Mouse (Mus musculus) heart, embryonic 11.5 days (tissue): ENCODE measurements around the gene Gm45623. TPM values are rescaled to one million over a fixed set of nuclear protein-coding genes. Genes with fewer than 3 reads are reported as not detected.
A peak's percentile ranks its signal among the peaks of the same experiment; 100 is the strongest.

Source experiments
- ATAC-seq: fragments of 200-750 bp; cut with Nextera tagmentation; replicated peaks from 2 replicates; pipeline ENCODE4 v1.8.0; 2017; ENCODE audit warnings: moderate library complexity; ENCODE audit not compliant: insufficient number of reproducible peaks, low FRiP score, low TSS enrichment
- H3K27ac ChIP-seq: fragments of 300-500 bp; sonication (generic); 2 replicates; pipeline ENCODE4 v1.5.1; 2014; ENCODE audit warnings: mild to moderate bottlenecking, low read depth, low read length
- H3K27me3 ChIP-seq: fragments of 300-500 bp; sonication (generic); 2 replicates; pipeline ENCODE4 v1.6.1; 2014; ENCODE audit warnings: mild to moderate bottlenecking, low read length, mixed read lengths; ENCODE audit not compliant: control insufficient read depth, insufficient read depth
- H3K36me3 ChIP-seq: fragments of 300-500 bp; sonication (generic); 2 replicates; pipeline ENCODE4 v1.6.1; 2014; ENCODE audit warnings: mild to moderate bottlenecking, low read length, moderate library complexity, mixed read lengths; ENCODE audit not compliant: control insufficient read depth, insufficient read depth
- H3K4me1 ChIP-seq: fragments of 300-500 bp; sonication (generic); 2 replicates; pipeline ENCODE4 v1.6.1; 2014; ENCODE audit warnings: low read length; ENCODE audit not compliant: control insufficient read depth, insufficient read depth
- H3K4me2 ChIP-seq: fragments of 300-500 bp; sonication (generic); 2 replicates; pipeline ENCODE4 v1.6.1; 2014; ENCODE audit warnings: mild to moderate bottlenecking, moderate library complexity
- H3K4me3 ChIP-seq: fragments of 300-500 bp; sonication (generic); 2 replicates; pipeline ENCODE4 v1.5.1; 2014; ENCODE audit warnings: low read depth, low read length
- H3K9ac ChIP-seq: fragments of 300-500 bp; sonication (generic); 2 replicates; pipeline ENCODE4 v1.6.1; 2014; ENCODE audit warnings: mild to moderate bottlenecking, low read depth, low read length, moderate library complexity
- H3K9me3 ChIP-seq: fragments of 300-500 bp; sonication (generic); replicated peaks from 2 replicates; pipeline ENCODE4 v1.6.1; 2016; ENCODE audit warnings: low read length; ENCODE audit not compliant: control insufficient read depth
- WGBS: fragments of 180-500 bp; shearing (Covaris S2); extraction: QIAGEN DNeasy Blood & Tissue Kit; methylation state at CpG from one replicate; pipeline ENCODE4 v1.1.7; 2014; ENCODE audit not compliant: insufficient replicate concordance; 5-methylcytosine and 5-hydroxymethylcytosine counted together
- polyA plus RNA-seq: library from polyadenylated mRNA; unstranded; fragments of >200 nt; fragmentation: Nextera tagmentation; extraction: Ambion mirVana; gene quantifications from 2 replicates; pipeline ENCODE4 v1.2.1, GENCODE M21; 2014

Gm45623 gene
- polyA plus RNA-seq: 0.84 and 0.89 TPM in 2 replicates

- H3K27me3 ChIP-seq: peaks cover 49% of the 10 kb centered on the region
These were observed at the start of gene Gm45623 for GRCm38 (mm10) chr13:56753192-56753951. Gene Gm45623, minus strand, starts transcription at chr13:56753827.

GRCm38 (mm10) chr13:56797459-56797858 lies 43.8 kb upstream of the Gm45623 start:
- Histone ChIP-seq H3K9ac (no peak overlapping the region), H3K27ac (no peak overlapping the region), H3K4me1 (peaks cover 7% of the 10 kb centered on the region), H3K4me2 (no peak overlapping the region), H3K36me3 (no peaks in the 10 kb centered on the region), H3K9me3 (no peaks in the 10 kb centered on the region), H3K27me3 (no peaks in the 10 kb centered on the region), H3K4me3 (no peak overlapping the region)
- no peak for ATAC-seq
- 79% methylated on average over 7 of the region's 7 CpGs for WGBS

More at GRCm38 (mm10) chr13:56753192-56753951, at the start of gene Gm45623:
- Histone ChIP-seq H3K36me3 (no peaks in the 10 kb centered on the region), H3K4me1 (peaks cover 16% of the 10 kb centered on the region), H3K27ac (no peak within 1 kb of the TSS), H3K4me2 (peak within 1 kb of the TSS; percentile 99), H3K9me3 (no peaks in the 10 kb centered on the region), H3K9ac (peak within 1 kb of the TSS; percentile 69), H3K4me3 (peak within 1 kb of the TSS; percentile 56)
- 1% methylated on average over 70 of the region's 71 CpGs for WGBS
- no peak for ATAC-seq

- Histone ChIP-seq H3K9ac (no peak overlapping the region), H3K27ac (no peak overlapping the region), H3K4me2 (no peak overlapping the region), H3K4me1 (peaks cover 7% of the 10 kb centered on the region), H3K9me3 (no peaks in the 10 kb centered on the region), H3K4me3 (no peak overlapping the region), H3K36me3 (no peaks in the 10 kb centered on the region), H3K27me3 (no peaks in the 10 kb centered on the region)
- 78% methylated on average over 7 of the region's 7 CpGs for WGBS
- no peak for ATAC-seq
These were observed 41.9 kb upstream of the Gm45623 start for GRCm38 (mm10) chr13:56795501-56795900.

- Histone ChIP-seq H3K9ac (no peak overlapping the region), H3K9me3 (no peaks in the 10 kb centered on the region), H3K27ac (no peak overlapping the region), H3K27me3 (no peaks in the 10 kb centered on the region), H3K4me3 (no peak overlapping the region), H3K36me3 (no peaks in the 10 kb centered on the region), H3K4me2 (no peak overlapping the region), H3K4me1 (peaks cover 7% of the 10 kb centered on the region)
- ATAC-seq: no peak
- 61% methylated on average over 7 of the region's 7 CpGs for WGBS
These were observed 40.8 kb upstream of the Gm45623 start for GRCm38 (mm10) chr13:56794441-56794840.

- Histone ChIP-seq H3K27ac (no peak overlapping the region), H3K9ac (no peak overlapping the region), H3K4me2 (no peak overlapping the region), H3K36me3 (no peaks in the 10 kb centered on the region), H3K4me3 (no peak overlapping the region), H3K9me3 (no peaks in the 10 kb centered on the region), H3K27me3 (no peaks in the 10 kb centered on the region), H3K4me1 (peaks cover 7% of the 10 kb centered on the region)
- 86% methylated on average over 3 of the region's 3 CpGs for WGBS
- no peak for ATAC-seq
These were observed 39.2 kb upstream of the Gm45623 start for GRCm38 (mm10) chr13:56792844-56793243.

GRCm38 (mm10) chr13:56790683-56791082 lies 37.1 kb upstream of the Gm45623 start:
- 91% methylated on average over 3 of the region's 3 CpGs for WGBS
- H3K4me1 ChIP-seq: peaks cover 7% of the 10 kb centered on the region
- H3K9me3 ChIP-seq: no peaks in the 10 kb centered on the region
- ATAC-seq: no peak
- H3K4me3 ChIP-seq: no peak overlapping the region
- no peak overlapping the region for H3K9ac ChIP-seq
- no peaks in the 10 kb centered on the region for H3K27me3 ChIP-seq
- no peak overlapping the region for H3K4me2 ChIP-seq
- H3K36me3 ChIP-seq: no peaks in the 10 kb centered on the region
- no peak overlapping the region for H3K27ac ChIP-seq

- Histone ChIP-seq H3K9ac (no peak overlapping the region), H3K36me3 (no peaks in the 10 kb centered on the region), H3K4me2 (no peak overlapping the region), H3K27me3 (no peaks in the 10 kb centered on the region), H3K4me1 (peaks cover 13% of the 10 kb centered on the region), H3K4me3 (no peak overlapping the region), H3K9me3 (no peaks in the 10 kb centered on the region), H3K27ac (no peak overlapping the region)
- ATAC-seq: no peak
- WGBS: 87% methylated on average over 1 of the region's 1 CpGs
These were observed 29.0 kb upstream of the Gm45623 start for GRCm38 (mm10) chr13:56782621-56783020.

- no peak for ATAC-seq
- WGBS: 77% methylated on average over 3 of the region's 3 CpGs
- no peaks in the 10 kb centered on the region for H3K27me3 ChIP-seq
These were observed 28.1 kb upstream of the Gm45623 start for GRCm38 (mm10) chr13:56781697-56782096.

More at GRCm38 (mm10) chr13:56781697-56782096, 28.1 kb upstream of the Gm45623 start:
- H3K9ac ChIP-seq: no peak overlapping the region
- H3K27ac ChIP-seq: no peak overlapping the region
- H3K4me3 ChIP-seq: no peak overlapping the region
- H3K9me3 ChIP-seq: no peaks in the 10 kb centered on the region
- H3K4me1 ChIP-seq: peaks cover 19% of the 10 kb centered on the region
- no peaks in the 10 kb centered on the region for H3K36me3 ChIP-seq
- no peak overlapping the region for H3K4me2 ChIP-seq
